Mouse (Mus musculus): ENCODE measurements at regions not wholly inside any gene's neighbourhood (a gene's known extent, or its start where the extent isn't known, plus 50 kb on each side); places are given as distances from the start of the nearest gene placed in this dataset.

GRCm38 (mm10) chr12:25224201-25224600 is 127.3 kb upstream of the Id2 start:
- DNase-seq (ENCODE audit: low spot score): no peak

GRCm38 (mm10) chr12:25223539-25223938 is 126.6 kb upstream of the Id2 start:
- no peak for DNase-seq (ENCODE audit: low spot score)

- no peak for DNase-seq (ENCODE audit: low spot score)
These were observed 123.8 kb upstream of the Id2 start for GRCm38 (mm10) chr12:25220780-25221106.

- no peak for DNase-seq (ENCODE audit: low spot score)
These were observed 123.3 kb upstream of the Id2 start for GRCm38 (mm10) chr12:25220096-25220779.

GRCm38 (mm10) chr12:25219546-25219945 is 122.6 kb upstream of the Id2 start:
- DNase-seq (ENCODE audit: low spot score): no peak

GRCm38 (mm10) chr12:25216792-25217516 is 120.0 kb upstream of the Id2 start:
- DNase-seq (ENCODE audit: low spot score): no peak

- DNase-seq (ENCODE audit: low spot score): no peak
These were observed 118.3 kb upstream of the Id2 start for GRCm38 (mm10) chr12:25215266-25215665.

- DNase-seq (ENCODE audit: low spot score): no peak
These were observed 117.0 kb upstream of the Id2 start for GRCm38 (mm10) chr12:25213782-25214478.

- DNase-seq (ENCODE audit: low spot score): no peak
These were observed 114.4 kb upstream of the Id2 start for GRCm38 (mm10) chr12:25211331-25211730.

GRCm38 (mm10) chr12:25210597-25210996 is 113.7 kb upstream of the Id2 start:
- no peak for DNase-seq (ENCODE audit: low spot score)

- DNase-seq (ENCODE audit: low spot score): no peak
These were observed 112.4 kb upstream of the Id2 start for GRCm38 (mm10) chr12:25209333-25209728.

GRCm38 (mm10) chr12:25208670-25209332 is 111.9 kb upstream of the Id2 start:
- DNase-seq (ENCODE audit: low spot score): no peak

GRCm38 (mm10) chr12:25203371-25204067 is 106.6 kb upstream of the Id2 start:
- DNase-seq (ENCODE audit: low spot score): no peak

- DNase-seq (ENCODE audit: low spot score): no peak
These were observed 103.2 kb upstream of the Id2 start for GRCm38 (mm10) chr12:25200161-25200560.

- no peak for DNase-seq (ENCODE audit: low spot score)
These were observed 100.8 kb upstream of the Id2 start for GRCm38 (mm10) chr12:25197757-25198156.

- no peak for DNase-seq (ENCODE audit: low spot score)
These were observed 99.1 kb upstream of the Id2 start for GRCm38 (mm10) chr12:25196022-25196421.

- no peak for DNase-seq (ENCODE audit: low spot score)
These were observed 95.3 kb upstream of the Id2 start for GRCm38 (mm10) chr12:25192216-25192615.

GRCm38 (mm10) chr12:25190360-25190759 is 93.4 kb upstream of the Id2 start:
- no peak for DNase-seq (ENCODE audit: low spot score)

GRCm38 (mm10) chr12:25189174-25189761 is 92.3 kb upstream of the Id2 start:
- no peak for DNase-seq (ENCODE audit: low spot score)

GRCm38 (mm10) chr12:25188556-25188955 is 91.6 kb upstream of the Id2 start:
- DNase-seq (ENCODE audit: low spot score): no peak

GRCm38 (mm10) chr12:25187216-25187615 is 90.3 kb upstream of the Id2 start:
- DNase-seq (ENCODE audit: low spot score): no peak

- no peak for DNase-seq (ENCODE audit: low spot score)
These were observed 85.7 kb upstream of the Id2 start for GRCm38 (mm10) chr12:25182680-25183079.
